Mouse (Mus musculus) intestine, embryonic 14.5 days (tissue): ENCODE measurements around the gene Gm2564. TPM values are rescaled to one million over a fixed set of nuclear protein-coding genes. Genes with fewer than 3 reads are reported as not detected.

Source experiments
- polyA plus RNA-seq: library from polyadenylated mRNA; unstranded; fragments of >200 nt; fragmentation: Nextera tagmentation; extraction: Ambion mirVana; gene quantifications from 2 replicates; pipeline ENCODE4 v1.2.1, GENCODE M21; 2014

The Gm2564 gene
- polyA plus RNA-seq, 1 experiment from 2014 or later, result 0.35 TPM

Other genes starting within 250 kb of the Gm2564 start
- gene Gm21586, start 190.3 kb upstream of the Gm2564 start, polyA plus RNA-seq, result not detected in 2 replicates
- gene Gm2163, start 163.0 kb upstream of the Gm2564 start, polyA plus RNA-seq, result 0.15 and 0.16 TPM in 2 replicates
- 0.05 TPM in 1 of 2 replicates, not detected in the other for gene Fam205a2, start 101.5 kb upstream of the Gm2564 start, polyA plus RNA-seq
- gene Gm10591, start 17.5 kb upstream of the Gm2564 start, polyA plus RNA-seq, result not detected in 2 replicates
- gene Ccl27b, start 25.5 kb downstream of the Gm2564 start, polyA plus RNA-seq, result not detected in 2 replicates
- not detected in 2 replicates for gene Il11ra2, start 32.2 kb downstream of the Gm2564 start, polyA plus RNA-seq
- gene 4930578G10Rik, start 105.8 kb downstream of the Gm2564 start, polyA plus RNA-seq, result 0.34 TPM in 2 replicates
- not detected in 2 replicates for gene Ccl19, start 126.9 kb downstream of the Gm2564 start, polyA plus RNA-seq
- 42.6 and 61.4 TPM in 2 replicates for gene Ccl21a, start 144.3 kb downstream of the Gm2564 start, polyA plus RNA-seq
- gene Fam205a1, start 224.2 kb downstream of the Gm2564 start, polyA plus RNA-seq, result not detected in 2 replicates
- 0.14 TPM in 1 of 2 replicates, not detected in the other for gene Gm12394, start 227.1 kb downstream of the Gm2564 start, polyA plus RNA-seq
- gene Fam205c, start 244.5 kb downstream of the Gm2564 start, polyA plus RNA-seq, result 0.43 and 0.81 TPM in 2 replicates